Mouse (Mus musculus): ENCODE data around the gene Ascl2.

The Ascl2 gene

GRCm38 (mm10) chr7:142968809-142969511 is at the start of gene Ascl2:
Gene Ascl2, minus strand, starts transcription at chr7:142969264.
- DNase-seq (ENCODE audit: low read depth, low spot score): peak; percentile 56

- no peak for DNase-seq (ENCODE audit: low read depth, low spot score)
Observed at GRCm38 (mm10) chr7:143017181-143017580, 48.1 kb upstream of the Ascl2 start.

GRCm38 (mm10) chr7:143016424-143017142 is 47.5 kb upstream of the Ascl2 start:
- no peak for DNase-seq (ENCODE audit: low read depth, low spot score)

GRCm38 (mm10) chr7:143015755-143016423 is 46.8 kb upstream of the Ascl2 start:
- DNase-seq (ENCODE audit: low read depth, low spot score): no peak

GRCm38 (mm10) chr7:143014862-143015659 is 46.0 kb upstream of the Ascl2 start:
- no peak for DNase-seq (ENCODE audit: low read depth, low spot score)

- DNase-seq (ENCODE audit: low read depth, low spot score): no peak
Observed at GRCm38 (mm10) chr7:143013420-143014178, 44.5 kb upstream of the Ascl2 start.

GRCm38 (mm10) chr7:143012230-143012875 is 43.3 kb upstream of the Ascl2 start:
- no peak for DNase-seq (ENCODE audit: low read depth, low spot score)

GRCm38 (mm10) chr7:143011226-143011625 is 42.2 kb upstream of the Ascl2 start:
- no peak for DNase-seq (ENCODE audit: low read depth, low spot score)

- no peak for DNase-seq (ENCODE audit: low read depth, low spot score)
Observed at GRCm38 (mm10) chr7:143009996-143010395, 40.9 kb upstream of the Ascl2 start.

- peak; percentile 79 for DNase-seq (ENCODE audit: low read depth, low spot score)
Observed at GRCm38 (mm10) chr7:143008996-143009665, 40.1 kb upstream of the Ascl2 start.

GRCm38 (mm10) chr7:143008370-143008926 is 39.4 kb upstream of the Ascl2 start:
- peak; percentile 51 for DNase-seq (ENCODE audit: low read depth, low spot score)

- DNase-seq (ENCODE audit: low read depth, low spot score): peak; percentile 93
Observed at GRCm38 (mm10) chr7:143007599-143008369, 38.7 kb upstream of the Ascl2 start.

- DNase-seq (ENCODE audit: low read depth, low spot score): no peak
Observed at GRCm38 (mm10) chr7:143006756-143007598, 37.9 kb upstream of the Ascl2 start.

GRCm38 (mm10) chr7:143006097-143006755 is 37.2 kb upstream of the Ascl2 start:
- DNase-seq (ENCODE audit: low read depth, low spot score): no peak

- no peak for DNase-seq (ENCODE audit: low read depth, low spot score)
Observed at GRCm38 (mm10) chr7:143005344-143006096, 36.5 kb upstream of the Ascl2 start.

- no peak for DNase-seq (ENCODE audit: low read depth, low spot score)
Observed at GRCm38 (mm10) chr7:143004727-143005343, 35.8 kb upstream of the Ascl2 start, which contains the start of gene Tspan32. Gene Tspan32, plus strand, starts transcription at chr7:143005046.

Measured in mesoderm, embryonic 11.5 days (tissue).